Mouse (Mus musculus): ENCODE data around the gene Mmp2. TPM values are rescaled to one million over a fixed set of nuclear protein-coding genes. Genes with fewer than 3 reads are reported as not detected.

The Mmp2 gene
- polyA plus RNA-seq (2017; shearing (Covaris generic)) = not detected

DNA sequence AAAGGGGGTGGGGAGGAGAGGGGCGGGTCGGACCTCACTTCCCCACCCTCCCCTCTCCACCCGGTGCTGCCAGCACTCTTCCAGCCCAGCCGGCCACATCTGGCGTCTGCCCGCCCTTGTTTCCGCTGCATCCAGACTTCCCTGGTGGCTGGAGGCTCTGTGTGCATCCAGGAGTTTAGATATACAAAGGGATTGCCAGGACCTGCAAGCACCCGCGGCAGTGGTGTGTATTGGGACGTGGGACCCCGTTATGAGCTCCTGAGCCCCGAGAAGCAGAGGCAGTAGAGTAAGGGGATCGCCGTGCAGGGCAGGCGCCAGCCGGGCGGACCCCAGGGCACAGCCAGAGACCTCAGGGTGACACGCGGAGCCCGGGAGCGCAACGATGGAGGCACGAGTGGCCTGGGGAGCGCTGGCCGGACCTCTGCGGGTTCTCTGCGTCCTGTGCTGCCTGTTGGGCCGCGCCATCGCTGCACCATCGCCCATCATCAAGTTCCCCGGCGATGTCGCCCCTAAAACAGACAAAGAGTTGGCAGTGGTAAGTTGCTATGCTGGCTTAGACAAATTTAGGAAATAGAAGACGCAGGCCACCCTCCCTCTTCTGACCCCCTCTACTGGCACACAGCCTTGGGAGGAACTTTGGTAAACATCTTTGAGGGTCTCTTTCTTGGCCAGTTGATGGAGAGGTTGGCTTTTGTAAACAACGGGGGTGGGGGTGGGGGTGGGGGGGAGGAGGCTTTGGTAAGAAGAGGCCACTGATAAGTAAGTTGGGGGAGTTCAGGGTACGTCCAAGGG, at the start of gene Mmp2:
TSS of gene Mmp2 (plus strand) at position 49 of the 792 bp plus-strand sequence.

DNA sequence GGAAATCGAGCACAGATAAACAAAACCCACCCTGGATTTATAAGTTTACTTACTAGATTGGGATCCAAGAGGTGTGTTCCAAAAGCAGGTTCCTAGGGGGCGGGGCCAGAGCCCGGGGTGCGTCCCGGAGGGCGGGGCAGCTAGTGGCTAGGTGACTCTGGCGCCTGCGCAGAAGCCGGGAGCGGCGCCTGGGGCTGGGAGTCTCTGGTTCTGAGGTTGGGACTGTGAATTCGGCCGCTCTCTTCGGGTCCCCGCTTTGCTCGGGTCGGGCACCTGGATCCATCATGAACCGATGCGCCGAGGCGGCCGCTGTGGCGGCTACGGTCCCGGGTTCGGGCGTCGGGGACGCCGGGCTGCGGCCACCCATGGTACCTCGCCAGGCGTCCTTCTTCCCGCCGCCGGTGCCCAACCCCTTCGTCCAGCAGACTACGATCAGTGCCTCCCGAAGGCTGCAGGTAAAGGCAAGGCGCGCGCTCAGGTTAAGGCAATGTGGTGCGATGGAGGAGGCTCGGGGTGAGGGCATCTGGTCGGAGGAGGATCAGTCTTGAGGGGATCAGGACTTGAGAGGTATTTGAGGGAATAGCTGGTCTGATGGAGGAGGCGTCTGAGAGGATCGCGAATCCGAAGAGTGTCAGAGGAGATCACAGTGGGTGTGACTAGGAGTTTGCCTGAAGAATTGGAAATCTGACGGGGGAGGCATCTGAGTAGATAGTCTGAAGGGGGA, 28.2 kb downstream of the Mmp2 start, which contains the start of gene Lpcat2:
TSS of gene Lpcat2 (plus strand) at position 169 of the 724 bp plus-strand sequence.

DNA sequence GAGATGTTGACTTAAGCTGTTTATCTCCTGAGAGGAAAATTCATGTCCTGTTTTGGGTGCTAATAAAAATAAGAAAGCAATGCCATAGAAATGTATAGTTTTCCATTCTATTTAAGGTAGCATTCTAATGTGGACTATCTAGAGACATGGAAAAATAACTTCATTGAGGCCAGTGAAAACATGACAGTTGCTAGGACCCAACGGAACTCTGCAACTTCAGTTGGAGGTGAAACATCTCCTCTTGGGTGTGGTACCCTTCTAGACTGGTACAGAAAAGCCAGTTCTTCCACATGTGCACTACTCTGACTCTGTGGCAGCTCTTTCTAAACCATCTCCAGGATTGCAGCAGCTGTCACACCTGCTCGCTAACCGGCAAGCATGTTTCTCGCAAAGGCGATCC, 74.0 kb downstream of the Mmp2 start, which contains the start of gene Capns2:
TSS of gene Capns2 (plus strand) at position 301 of the 400 bp plus-strand sequence.

Other genes with a start within 250 kb of the Mmp2 start
- gene Irx6, start 153.0 kb upstream of the Mmp2 start, polyA plus RNA-seq (2017; shearing (Covaris generic)) = not detected
- not detected for gene Lpcat2, start 28.0 kb downstream of the Mmp2 start, polyA plus RNA-seq (2017; shearing (Covaris generic))
- gene Capns2, start 74.1 kb downstream of the Mmp2 start, polyA plus RNA-seq (2017; shearing (Covaris generic)) = not detected
- gene Slc6a2, start 132.8 kb downstream of the Mmp2 start, polyA plus RNA-seq (2017; shearing (Covaris generic)) = not detected
- not detected for gene Ces1a, start 220.9 kb downstream of the Mmp2 start, polyA plus RNA-seq (2017; shearing (Covaris generic))

Data from effector memory CD4-positive, alpha-beta T cell, adult 7 months (primary cell).